Mouse (Mus musculus): Measurements from ENCODE around the gene Clec2l.

DNA sequence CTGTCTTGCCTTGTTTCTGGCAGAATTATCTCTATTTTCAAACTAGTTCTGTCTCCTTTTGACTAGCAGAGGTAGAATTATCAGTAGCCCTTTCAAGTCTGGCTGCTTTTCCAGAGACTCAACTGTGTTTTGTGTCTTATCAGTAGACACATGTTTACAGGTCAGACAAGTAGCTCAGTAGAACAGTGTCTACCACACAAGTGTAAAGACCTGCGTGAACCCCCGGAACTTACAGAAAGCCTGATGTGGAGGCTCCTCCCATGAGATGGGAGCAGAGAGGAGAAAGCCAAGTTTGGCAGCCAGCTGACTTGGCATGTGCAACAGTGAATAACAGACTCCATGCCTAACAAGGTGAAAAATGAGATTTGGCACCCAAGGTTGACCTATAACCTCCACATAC, 39.4 kb upstream of the Clec2l start:
- no peak for TF ChIP-seq POLR2A (IDR thresholded peaks at IDR 0.05; ENCODE audit: insufficient read depth, low read length)
- TF ChIP-seq CTCF (IDR thresholded peaks at IDR 0.05; ENCODE audit: low read depth, low read length) = no peak
- TF ChIP-seq EP300 (IDR thresholded peaks at IDR 0.05; ENCODE audit: insufficient read depth, low read depth, low read length) = no peak

Data from ES-Bruce4 (cell line).